Mouse (Mus musculus): ENCODE measurements at regions not wholly inside any gene's neighbourhood (a gene's known extent, or its start where the extent isn't known, plus 50 kb on each side); places are given as distances from the start of the nearest gene placed in this dataset.

- TF ChIP-seq CTCF (IDR thresholded peaks at IDR 0.05; ENCODE audit: borderline replicate concordance, insufficient read depth, low read length) (no peak), POLR2A (IDR thresholded peaks at IDR 0.05; ENCODE audit: low read depth, low read length) (no peak)
Observed at GRCm38 (mm10) chr2:178710001-178710400, 279.7 kb downstream of the Cdh26 start.

All from embryonic fibroblast, embryonic 13.5 days (primary cell).